Mouse (Mus musculus): ENCODE results near the gene Carnmt1. TPM values are rescaled to one million over a fixed set of nuclear protein-coding genes. Genes with fewer than 3 reads are reported as not detected.
A peak's percentile ranks its signal among the peaks of the same experiment; 100 is the strongest.

Gene Carnmt1
- total RNA-seq (2022) = 100 to 1,000 TPM; 103 to 147 (median 134) TPM

DNA sequence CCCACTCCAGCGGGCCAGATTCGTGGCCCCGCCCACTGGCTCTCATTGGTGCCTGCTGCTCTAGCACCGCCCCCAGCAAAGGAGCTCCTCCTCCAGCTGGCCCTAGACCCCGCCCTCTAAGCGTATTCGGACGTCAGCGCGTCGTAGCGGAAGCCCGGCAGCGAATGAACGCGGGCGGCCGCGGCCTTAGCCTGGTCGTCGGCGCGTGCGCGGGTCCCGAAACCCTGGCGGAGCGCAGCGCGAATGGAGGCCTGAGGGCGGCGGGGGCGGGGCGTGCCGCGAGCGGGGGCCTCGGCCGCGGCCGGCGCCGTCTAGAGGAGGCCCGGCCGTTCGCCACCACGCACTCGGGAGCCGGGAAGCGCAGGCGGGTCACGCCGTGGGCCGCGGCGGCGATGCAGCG lies at the start of gene Carnmt1:
Carnmt1 (plus strand) TSS at position 157 of the 400 bp plus-strand sequence.
- peak; percentile 99 for DNase-seq (ENCODE audit: low spot score in 2 of 2)

DNA sequence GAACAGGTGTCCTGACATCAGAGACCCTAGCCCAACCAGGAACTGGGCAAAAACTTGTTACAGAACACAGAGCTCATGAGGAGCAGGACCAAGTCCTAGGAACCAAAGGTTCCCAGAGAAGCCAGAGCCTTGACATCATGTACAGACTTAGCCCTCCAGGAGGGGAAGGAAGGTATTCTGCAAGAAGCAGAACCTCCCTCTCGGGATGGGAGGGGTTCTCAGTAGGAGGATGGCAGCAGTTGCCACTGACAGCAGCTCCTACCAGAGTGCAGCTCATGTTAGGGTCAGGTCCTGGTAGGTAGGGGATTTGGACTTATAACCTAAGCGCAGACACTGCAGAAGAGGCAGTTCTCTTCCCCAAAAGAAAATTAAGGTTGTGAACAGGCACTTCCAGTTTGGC lies 46.7 kb upstream of the Carnmt1 start:
- DNase-seq (ENCODE audit: low spot score in 2 of 2) = no peak

DNA sequence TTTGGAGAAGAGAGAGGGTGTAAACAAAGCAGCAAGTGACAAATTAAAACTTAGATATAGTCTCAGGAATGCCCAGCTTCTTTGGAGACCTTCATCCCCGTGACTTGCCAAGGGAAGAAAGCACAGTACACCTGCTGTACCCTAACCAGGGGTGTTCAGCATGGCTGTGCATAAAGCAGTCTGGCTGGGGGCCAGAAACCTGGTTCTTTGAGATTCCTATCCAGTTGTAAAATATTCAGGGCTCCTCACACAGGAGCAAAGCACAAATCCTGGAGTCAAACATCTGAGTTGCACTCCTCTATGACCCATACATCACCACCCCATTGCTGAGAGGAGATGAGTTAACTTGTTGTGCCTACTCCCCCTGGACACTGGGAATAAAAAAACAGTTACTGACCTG lies 41.0 kb upstream of the Carnmt1 start:
- no peak for DNase-seq (ENCODE audit: low spot score in 2 of 2)

DNA sequence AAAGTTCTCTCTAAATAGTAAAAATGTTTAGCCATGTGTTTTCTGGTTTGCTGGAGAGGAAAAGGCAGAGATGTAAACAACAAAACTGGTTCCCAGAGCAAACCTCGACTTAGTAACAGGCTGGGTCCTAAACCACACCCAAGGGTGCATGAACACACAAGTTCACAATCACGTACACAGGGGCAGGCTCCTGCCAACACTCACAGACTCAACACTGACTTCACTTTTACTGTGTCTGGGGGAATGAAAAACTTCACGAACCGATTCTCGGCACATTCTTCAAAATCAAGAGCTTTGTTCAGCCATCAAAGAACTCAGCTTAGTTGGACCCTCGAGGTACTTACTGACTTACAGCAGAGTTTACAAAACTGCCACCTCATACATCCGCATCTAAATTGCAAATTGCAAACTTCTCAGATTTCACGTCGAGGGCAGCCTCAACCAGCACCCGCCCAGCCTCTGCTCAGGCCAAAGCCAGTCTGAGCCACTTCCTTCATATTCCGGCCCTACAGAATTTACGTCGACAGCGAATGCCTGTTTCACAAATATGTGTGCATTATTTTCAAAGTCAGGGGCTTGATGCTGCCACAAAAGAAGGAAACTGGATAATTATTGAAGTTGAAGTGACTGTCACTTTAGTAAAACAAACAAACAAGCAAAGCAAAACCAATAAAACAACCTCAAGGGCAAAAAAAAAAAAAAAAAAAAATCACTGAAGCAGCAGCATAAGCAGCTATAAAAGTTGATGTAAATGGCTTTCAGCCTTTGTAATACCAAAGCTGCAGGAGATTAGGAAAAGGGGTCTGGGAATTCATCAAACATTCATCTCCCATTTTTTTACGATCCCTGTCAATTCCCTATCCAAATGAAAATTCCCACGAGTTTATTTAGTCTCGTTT lies 40.1 kb upstream of the Carnmt1 start:
- no peak for DNase-seq (ENCODE audit: low spot score in 2 of 2)

DNA sequence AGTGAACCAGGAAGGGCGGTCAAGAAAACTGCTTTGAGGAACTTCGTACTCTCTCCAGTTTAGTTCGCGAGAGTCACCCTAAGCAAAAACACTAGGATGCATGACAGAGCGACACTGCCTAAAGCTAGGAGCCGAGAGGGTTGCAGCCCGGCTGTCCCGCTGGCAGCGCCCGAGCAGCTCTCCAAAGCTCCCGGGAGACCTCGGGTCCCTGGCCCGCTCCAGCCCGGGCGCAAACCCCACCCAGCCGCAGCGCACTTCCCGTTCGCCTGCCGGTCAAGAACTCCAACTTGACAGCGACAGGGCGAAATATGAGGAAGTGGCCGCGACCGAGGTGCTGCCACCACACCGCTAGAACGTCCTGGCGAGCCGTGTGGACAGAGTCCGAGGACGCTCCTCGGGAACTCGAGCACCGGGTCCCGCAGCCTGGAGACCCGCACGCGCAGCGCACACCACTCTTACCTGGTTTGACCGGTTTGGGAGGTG lies 39.4 kb upstream of the Carnmt1 start:
- peak; percentile 54 to 62 for DNase-seq (ENCODE audit: low spot score in 2 of 2)

DNA sequence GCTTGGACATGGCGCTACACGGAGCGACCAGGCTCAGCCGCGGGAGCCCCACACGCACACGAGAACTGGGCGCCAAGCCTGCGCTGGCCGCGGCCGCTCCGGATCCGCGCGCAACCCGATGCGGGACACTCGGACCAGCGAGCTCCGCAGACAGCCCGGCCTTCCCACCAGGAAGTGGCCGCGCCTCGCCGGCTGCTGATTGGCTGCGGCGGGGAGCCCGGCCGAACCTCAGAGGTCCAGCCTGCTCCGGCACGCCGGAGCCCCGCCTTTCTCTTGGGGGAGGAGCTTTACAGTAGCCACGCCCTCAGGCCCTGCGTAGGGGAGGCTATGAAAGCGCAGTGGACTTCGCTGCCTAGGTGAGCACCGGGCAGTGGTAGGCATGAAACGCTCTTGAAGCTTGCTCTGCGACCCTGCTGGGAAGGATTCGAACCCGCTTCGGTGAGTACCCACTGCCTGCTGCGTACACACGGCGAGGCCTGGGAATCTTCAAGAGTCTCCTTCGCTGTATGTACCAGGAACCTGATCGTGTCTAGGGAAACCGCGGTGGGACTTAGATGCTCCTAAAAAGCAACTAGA lies 38.8 kb upstream of the Carnmt1 start, which contains the start of the genes Ostf1 and Nmrk1:
Ostf1 (minus strand) TSS at position 180 of the 576 bp plus-strand sequence.
Nmrk1 (plus strand) TSS at position 307 of the 576 bp plus-strand sequence.
- peak; percentile 92 to 96 for DNase-seq (ENCODE audit: low spot score in 2 of 2)

DNA sequence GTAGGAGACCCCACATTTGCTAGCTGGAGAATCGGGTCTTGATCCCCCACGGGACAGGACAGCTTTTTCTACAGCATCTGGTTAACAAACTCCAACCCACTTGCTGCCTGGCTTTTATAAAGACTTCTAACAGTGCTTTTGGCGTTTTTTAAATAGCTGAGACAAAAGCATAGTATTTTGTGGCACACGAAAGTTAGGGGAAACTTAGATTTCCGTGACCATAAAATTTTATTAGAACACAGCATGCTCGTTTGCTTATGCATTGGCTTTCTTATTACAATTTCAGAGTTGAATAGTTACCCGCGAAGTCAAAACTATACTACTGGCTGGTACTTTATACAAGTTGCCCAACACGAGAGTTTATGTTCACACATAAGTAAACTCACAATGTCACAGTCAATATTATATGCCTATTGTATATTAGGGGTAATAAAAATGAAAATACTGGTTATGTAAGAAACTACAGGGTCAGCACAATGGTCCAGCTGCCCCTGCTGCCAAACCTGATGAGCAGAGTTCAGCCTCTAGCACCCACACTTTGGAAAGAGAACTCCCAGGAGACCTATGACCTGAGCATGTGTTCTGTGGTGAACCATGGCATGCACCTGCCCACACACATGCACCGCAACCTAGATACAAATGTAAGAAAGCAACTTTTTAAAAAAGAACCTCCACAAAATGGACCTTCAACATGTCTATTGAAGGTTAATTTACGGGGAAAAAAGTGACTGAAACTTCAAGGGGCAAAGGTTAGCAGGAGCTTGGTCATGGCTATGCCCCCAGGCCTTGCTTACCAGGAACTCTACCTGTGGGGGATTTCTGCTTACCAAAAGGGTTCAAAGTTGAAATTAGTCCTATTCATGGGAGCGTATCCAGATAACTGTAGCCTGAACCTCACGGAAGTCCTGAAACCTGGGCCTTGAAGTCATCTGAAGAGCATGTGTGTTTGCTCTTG lies 38.1 kb upstream of the Carnmt1 start:
- no peak for DNase-seq (ENCODE audit: low spot score in 2 of 2)

DNA sequence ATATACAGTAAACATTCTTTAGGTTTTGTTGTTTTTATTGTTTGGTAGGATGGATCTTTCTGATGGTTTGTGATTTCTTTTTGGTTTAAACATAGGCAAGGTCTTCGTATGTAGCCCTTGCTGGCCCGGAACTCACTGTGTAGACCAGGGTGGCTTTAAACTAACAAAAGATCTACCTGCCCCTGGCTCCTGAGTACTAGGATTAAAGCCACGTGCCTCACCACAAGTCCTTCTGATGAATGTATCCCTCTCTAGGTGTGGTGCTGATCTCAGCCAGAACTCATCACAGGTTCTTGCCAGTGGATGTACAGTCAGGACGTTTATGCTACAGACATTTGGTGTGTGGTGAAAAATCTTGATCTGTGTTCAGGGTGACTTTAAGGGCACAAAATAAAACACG lies 32.6 kb upstream of the Carnmt1 start:
- DNase-seq (ENCODE audit: low spot score in 2 of 2) = no peak

DNA sequence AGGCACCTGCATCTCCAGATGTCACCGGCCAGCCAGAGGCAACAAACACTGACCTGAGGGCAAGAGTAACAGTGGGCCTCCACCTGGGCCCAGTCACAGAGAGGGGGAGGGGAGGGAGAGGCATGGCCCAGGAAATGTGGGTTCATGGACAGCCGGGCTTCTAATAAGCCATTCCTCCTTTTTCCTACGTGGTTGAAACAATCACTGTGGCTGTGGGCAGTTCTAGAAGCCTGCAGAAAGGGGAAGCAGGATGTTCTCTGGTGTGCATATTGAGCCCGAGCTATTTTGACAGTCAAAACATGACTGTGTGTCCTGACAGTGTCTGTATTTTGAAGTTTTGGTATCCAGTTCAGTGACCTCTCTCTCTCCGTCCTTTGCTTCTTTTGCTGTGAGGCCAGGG lies 31.6 kb upstream of the Carnmt1 start:
- DNase-seq (ENCODE audit: low spot score in 2 of 2) = no peak

DNA sequence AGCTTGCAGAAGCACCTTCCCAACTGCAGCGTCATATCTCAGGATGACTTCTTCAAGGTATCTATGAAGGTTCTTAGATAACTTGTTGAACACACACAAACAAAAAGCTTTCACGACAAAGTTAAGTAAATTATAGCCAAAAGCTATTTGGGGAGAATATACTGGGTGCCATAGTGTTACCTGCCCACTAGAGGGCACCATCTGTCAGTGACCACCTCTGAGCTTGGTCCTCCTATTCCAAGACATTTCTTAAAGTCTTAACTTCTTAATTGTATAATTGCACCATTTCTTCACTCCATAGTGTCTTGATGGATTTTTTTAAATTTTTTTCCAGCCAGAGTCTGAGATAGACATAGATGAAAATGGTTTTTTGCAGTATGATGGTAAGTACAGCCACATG lies 31.0 kb upstream of the Carnmt1 start:
- no peak for DNase-seq (ENCODE audit: low spot score in 2 of 2)

DNA sequence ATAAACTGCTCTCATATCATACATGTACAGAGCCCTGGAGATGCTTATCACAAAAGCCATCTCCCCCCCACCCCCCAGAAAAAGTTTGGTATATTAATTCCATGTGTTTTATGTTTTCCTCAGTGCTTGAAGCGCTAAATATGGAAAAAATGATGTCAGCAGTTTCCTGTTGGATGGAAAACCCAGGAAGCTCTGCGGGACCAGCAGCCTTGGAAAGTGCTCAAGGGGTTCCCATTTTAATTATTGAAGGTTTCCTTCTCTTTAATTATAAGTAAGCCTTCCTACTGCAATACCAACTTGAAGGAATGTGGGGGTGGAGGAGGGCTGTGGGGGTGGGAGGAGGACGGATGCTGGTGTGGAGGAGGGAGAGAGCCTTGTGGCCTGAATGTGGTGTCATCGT lies 29.6 kb upstream of the Carnmt1 start:
- DNase-seq (ENCODE audit: low spot score in 2 of 2) = no peak

DNA sequence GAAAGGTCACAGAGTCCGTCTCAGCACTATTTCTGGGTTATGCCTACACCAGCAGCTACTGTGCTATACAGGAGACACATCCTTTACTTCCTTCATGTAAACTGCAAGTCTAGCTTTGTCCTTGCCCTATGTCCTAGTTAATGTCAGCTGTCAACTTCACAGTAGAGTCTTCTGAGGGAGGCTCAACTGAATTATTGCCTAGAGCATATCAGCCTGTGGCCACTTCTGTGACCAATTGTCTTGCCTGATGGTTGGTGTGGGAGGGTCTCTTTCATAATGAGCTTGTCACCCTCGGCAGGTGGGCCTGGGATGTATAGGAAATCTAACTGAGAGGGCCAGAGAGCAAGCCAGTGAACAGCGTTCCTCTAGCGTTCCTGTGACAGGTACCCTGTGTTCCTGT lies 27.2 kb upstream of the Carnmt1 start:
- no peak for DNase-seq (ENCODE audit: low spot score in 2 of 2)

DNA sequence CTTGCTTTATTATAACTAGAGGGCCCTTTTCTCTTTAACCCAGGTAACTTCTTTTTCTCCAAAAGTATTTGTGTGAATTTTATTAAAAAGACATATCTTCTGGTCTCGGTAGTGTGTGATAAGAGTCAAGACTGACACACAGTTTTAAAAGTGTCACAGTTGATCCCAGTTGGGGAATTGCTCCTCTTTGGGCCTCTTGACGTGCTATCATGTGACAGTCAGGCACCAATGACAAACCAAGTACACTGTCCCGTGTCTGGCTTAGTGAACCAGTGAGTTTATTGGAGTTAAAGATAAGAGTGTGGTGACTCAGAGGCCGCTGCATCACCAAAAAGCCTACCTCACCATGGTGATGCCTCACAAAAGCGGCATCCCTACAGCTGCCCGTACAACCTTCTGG lies 26.5 kb upstream of the Carnmt1 start:
- DNase-seq (ENCODE audit: low spot score in 2 of 2) = no peak

DNA sequence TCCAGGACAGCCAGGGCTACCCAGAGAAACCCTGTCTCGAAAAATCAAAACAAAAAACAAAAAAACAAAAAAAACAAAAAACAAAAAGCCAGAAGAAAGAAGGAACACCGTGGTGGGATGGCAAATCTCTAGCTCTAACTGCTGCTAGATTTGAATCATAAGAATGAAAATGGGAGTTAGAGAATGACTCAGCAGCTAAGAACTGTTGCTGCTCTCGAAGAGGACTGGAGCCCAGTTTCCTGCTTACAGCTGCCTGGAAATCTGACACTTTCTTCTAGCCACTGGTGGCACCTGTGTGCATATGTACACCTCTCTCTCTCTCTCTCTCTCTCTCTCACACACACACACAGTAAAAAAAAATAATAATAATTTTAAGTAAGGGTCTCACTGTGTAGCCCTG lies 24.2 kb upstream of the Carnmt1 start:
- DNase-seq (ENCODE audit: low spot score in 2 of 2) = no peak

DNA sequence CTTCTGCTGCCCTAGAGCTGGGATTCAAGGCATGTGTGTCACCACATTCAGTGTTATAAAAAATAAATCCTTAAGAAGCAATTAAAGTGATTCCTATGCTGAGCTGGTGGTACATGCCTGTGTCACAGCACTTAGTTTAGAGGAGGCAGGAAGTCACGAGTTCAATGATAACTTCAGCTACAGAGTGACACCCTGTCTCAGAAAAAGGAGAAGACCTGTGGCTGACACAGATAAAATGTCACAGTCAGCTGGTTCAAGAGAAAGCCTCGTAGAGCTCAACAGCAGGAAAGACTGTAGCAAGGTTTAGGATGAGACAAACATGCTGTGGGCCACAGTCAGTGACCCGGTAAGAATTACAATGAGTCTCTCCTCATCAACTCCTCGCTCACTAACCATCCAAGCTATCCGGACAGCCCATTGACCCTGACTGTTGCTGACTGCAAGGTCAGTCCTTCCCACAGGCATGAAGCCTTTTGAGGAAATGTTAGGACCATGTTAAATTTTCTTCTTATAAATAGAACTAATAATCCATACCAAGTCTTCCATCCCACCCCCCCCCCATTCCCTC lies 23.6 kb upstream of the Carnmt1 start:
- DNase-seq (ENCODE audit: low spot score in 2 of 2) = no peak

DNA sequence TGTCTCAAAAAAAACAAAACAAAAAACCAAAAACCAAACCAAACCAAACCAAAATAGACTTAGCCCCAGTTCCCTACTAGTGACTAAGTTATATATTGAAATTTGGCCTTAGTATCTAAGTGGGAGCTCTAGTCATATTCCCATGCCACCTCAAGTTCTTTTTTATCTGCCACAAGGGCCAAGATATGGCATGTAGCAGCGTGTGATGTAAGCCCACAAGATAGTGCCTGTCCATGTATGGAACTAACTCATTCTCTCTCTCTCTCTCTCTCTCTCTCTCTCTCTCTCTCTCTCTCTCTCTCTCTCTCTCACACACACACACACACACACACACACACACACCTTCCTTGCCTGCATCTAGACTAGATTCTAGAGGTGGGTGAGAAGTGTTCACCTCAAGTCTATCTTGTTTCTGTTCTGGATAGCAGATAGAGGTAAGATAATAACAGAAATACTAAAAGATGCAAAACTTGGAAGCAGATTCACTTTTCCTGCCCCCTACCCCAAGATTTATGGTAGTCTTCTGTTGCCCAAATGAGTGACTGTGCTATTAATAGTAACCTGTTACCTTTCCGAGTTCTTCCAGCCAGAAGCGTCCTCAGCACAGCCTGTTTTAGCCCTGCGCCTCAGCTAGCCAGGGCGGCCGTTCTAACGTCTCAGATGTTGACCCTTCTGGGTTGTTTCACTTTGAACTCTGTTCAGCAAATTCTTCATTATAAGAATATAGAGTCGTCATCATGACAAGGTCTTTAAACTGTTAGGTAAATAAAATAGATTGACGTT lies 22.6 kb upstream of the Carnmt1 start:
- DNase-seq (ENCODE audit: low spot score in 2 of 2) = peak; percentile 48 to 58

DNA sequence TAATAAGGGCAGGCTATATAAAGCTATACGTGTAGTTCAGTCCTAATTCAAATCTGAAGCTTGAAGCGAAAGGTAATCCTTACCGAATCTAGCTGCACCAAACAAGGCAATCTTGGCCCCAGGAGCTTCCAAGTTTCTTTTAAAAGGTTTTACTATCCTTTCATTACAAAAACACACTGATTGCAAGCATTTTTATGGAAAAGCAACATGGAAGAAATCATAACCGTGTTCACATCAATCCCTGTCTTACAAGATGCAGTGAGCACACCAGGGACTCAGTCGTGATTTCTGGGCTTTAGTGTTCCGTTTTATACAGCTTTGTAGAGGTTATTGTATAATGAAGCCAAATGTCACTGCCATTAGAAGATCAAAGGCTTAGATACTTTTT lies 22.0 kb upstream of the Carnmt1 start:
- DNase-seq (ENCODE audit: low spot score in 2 of 2) = no peak

DNA sequence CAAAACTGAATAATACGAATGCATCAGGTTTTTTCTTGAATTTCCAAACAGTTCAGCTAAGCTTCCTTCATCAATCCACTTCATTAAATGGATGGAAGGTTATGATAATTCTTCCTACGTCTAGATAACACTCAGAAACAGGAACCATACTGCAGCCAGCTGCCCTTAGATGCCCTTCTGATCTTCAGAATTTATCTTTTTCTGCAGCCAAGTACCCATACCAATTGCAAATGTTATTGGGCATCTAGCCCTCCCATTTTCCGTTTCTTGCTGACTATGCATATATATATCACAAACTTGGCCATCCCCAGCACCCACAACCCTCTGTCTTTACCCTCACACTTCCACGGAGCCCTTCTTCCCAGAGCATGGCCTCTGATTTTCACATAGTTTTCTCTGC lies 20.6 kb upstream of the Carnmt1 start:
- DNase-seq (ENCODE audit: low spot score in 2 of 2) = no peak

DNA sequence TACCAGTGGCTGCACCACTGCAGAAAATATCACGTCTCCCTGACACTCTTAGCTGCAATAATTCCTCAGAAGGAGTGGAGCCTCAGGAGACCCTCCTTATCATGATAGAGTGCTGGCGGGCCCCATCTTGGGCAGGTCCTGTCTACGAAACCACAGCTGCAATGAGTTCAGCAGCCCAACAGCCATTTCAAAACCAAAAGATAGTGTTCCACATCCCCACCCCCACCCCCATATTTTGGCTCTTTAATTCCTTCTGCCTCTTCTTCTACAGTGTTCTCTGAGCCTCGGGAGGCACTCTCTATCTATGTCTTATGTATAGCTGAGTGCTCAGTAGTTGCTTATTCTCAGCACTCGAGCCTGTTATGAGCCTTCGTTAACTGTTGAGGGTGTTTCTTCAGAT lies 20.1 kb upstream of the Carnmt1 start:
- DNase-seq (ENCODE audit: low spot score in 2 of 2) = no peak

DNA sequence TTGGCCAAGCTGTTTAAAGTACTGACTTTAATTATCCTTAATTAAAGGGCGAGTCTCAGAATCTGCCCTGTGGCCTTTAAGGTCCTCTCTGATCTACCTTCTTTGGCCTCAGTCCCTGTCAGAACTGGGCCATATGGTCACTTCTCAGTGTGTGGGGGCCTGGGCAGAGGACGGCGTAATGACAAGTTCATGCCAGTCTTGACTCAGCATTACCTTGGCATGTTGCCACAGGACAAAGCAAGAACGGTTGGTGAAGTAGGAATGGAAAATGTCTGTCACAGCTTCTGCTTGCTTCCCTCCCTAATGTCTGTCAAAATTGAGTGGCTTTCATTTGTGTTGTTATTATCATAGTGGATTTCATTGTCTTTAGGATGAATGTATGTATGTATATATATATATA lies 18.0 kb upstream of the Carnmt1 start:
- DNase-seq (ENCODE audit: low spot score in 2 of 2) = no peak

Data from gastrocnemius, adult 8-10 months (tissue).